Mouse (Mus musculus): ENCODE results near the gene Hspb8.
A peak's percentile ranks its signal among the peaks of the same experiment; 100 is the strongest.
"Not testable (repeated sequence)": the region's sequence is repeated elsewhere in the genome, so short reads cannot be mapped to it uniquely, and the experiment has no call there.

Gene Hspb8

DNA sequence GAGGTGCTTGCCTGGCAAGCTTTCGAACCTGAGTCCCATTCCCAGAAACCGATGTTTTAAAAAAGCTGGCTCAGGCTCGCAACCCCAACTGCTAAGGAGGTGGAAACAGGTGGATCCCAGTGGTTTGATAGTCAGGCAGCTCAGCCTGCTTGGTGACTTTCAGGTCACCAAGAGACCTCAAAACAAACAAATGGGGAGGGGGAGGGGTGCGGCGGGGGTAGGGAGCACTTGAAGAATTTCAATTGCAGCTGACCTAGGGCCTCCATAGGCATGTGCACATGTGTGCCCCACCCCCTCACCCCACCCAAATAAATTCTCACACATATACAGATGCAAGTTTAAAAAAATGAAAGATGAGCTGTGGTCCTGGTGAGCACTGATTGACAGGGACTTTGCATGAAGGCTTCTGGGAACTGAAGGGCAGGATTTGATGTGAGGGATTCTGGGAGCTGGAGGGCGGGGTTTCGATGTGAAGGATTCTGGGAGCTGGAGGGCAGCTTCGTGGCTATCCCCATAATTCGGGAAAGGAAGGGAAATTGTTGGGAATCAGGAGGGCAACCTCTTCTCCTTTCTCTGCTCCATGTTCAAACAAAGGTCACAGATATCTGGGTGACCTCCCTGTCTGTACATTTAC, 35.2 kb downstream of the Hspb8 start:
- DNase-seq: no peak

DNA sequence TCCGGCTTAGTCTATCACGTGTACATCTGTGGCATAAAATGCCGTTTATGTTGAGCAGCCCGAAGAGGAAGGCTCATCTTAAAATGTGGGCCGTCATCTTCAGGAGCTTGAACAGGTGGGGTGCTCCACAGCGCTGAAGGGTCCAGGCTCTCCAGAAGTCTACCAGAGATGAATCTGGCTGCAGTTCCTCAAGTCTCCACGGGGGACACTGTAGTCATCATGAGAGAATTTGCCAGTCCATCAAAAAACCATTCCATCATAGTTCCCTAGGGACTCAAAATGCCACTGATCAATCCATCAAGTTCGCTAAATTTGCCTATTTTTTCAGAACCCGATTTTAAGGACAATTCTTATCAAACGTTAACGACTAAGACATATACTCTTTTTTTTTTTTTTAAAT, 36.6 kb downstream of the Hspb8 start:
- DNase-seq: peak in 1 of 2 experiments; percentile 36

DNA sequence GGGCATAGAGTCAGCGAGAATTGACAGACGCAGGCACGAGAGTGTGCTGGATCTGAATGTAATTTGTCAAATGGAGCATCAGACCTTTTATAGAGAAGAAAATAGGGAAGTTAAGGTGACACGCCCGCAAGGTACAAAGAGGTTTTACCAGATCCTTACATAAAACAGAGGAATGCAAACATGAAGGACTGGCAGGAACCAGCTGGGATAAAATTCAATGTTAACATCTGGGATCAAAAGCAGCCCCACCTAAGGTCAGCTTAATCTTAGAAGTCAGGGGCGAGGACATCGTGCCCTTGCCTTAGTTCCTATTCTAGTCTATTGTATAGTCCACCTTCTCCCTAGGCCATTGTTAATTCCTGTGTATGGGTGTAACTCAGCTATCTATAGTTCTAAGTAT, 40.0 kb downstream of the Hspb8 start:
- DNase-seq: not testable (repeated sequence)

DNA sequence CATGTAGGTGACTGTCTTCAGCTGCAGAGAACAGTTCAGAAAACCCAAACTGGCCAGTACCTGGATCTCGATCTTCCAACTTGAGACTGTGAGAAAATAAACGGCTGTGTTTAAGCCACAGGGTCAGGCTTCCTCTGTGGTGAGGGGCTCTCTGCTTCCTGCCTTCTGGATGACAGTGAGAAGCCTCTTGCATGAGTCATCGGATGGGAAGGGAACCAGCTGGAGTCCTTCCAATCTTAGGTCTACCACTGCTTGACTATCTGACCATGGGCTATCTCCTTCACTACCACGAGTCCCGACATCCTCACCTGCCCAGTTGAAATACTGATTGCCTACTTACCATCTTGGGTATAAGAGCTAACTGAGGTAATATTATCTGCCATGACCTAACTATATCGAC, 40.9 kb downstream of the Hspb8 start:
- no peak for DNase-seq

DNA sequence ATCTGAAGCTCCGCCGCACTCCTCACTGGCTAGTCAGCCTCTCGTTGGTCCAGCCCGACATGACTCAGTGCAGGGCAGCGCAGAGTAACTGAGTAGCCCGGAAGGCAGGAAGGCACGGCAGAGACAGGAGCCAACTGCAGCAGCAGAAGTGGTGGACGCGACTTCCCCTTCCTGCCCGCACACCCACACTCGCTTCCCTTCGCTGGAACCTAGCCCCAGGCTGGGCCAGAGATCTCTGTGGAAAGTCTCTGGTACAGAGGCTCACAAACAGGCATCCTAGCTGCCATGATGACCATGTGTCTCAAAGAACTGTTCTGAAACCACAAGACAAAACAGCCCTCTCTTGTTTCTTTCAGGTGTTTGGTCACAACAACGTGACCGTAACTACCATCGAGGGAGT, 41.4 kb downstream of the Hspb8 start:
- no peak for DNase-seq

DNA sequence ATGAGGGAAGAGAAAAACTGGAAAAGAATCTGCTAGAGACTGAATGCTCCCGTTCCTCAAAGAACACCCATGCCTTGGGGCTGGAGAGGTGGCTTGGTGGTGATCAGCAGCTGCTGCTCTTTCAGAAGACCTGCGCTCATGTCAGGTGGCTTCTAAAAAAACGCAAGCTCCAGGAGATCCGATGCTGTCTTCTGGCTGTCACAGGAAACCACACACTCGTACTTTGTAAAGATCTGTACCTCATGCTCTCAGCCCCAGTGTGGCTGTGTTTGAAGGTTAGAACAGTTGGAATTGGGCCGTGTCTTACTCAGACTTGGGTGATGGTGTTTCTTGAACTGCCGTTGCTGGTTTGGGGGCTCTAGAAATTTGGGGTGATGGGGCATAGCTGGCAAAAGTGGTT, 42.3 kb downstream of the Hspb8 start:
- no peak for DNase-seq

DNA sequence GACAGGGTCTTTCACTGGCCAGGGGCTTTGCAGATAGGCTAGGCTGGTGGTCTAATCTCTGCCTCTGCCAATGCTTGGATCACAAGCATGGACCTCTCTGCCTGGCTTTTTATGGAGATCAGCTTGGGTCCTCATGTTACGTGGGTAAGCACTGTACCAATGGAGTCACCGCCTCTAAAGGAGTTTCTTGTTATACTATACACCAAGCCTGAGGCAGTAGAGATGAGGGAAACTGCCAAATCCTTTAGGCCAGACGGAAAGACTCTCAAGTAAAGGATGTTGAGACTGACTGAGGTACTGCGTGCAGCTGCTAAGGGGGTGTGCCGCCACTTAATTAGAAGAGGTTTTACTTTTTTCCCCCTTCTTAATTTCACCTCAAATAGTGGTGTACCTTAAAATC, 43.8 kb downstream of the Hspb8 start:
- no peak for DNase-seq

DNA sequence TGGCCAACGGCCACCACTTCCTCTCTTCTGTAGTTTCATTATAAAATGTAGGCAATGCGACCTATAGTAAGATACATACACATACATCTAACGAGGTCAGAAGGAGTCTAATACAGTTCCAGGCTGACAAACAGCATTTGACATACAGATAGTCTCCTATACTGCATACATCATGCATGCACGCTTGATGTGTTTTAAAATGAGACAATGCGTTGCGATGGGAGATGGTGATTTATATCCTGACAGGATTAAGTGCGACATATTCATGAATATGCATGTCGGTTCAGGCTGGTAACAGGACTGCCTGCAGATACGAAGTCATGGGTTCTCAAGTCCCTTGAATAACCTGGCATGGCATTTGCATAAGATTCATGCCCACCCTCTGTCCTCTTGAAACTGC, 54.7 kb downstream of the Hspb8 start:
- DNase-seq: no peak

DNA sequence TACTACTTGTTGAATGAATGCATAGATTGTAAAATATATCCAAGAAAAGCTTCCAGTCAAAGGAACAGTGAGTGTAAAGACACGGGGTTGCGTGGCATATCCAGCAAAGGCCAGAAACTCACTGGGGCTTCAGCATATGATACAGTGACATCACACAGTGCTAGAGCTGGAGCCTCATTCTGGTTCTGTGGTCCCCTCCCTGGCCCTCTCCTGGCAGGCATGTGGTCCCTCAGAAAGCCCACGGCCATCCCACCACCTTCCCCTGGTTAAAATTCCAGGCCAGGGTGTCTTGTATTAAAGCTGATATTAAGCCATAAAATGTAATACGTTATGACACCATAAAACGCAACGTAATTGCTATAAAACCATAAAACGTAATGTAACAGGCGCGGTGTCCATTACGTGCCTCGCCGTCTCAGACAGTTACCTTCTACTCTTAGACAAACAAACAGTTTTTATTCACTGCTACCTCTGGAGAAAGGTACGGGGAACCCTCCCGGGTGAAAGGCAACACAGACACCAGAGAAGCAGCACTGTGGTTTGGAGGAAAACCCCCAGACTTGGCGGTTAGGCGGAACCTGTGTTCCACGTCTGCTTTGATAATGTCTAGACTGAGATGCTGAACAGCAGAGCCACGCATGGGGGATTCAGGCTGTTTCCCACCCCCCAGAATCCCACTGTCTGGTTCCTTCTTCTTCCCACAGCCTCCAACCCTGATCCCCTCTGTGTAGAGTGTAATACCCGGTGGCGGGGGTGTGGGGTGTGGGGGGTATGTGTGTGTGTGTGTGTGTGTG, 55.6 kb downstream of the Hspb8 start:
- no peak for DNase-seq

DNA sequence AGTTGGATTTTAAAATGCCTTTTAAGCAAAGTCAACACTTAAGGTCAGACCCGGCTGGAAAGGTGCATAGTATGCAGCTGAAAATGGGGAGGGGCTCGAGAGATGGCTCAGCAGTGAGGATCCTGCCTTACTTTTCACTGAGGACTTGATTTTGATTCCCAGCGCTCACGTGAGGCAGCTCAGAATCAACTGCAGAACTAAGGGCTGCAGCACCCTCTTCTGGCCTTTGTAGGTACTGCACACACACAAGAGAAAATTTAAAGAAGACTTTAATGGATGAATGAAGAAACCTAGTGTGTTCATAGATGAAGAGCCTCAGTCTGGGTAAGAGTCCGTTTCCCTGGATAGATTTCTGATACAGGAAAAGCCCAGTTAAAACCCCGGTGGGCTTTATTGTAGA, 61.3 kb downstream of the Hspb8 start:
- no peak for DNase-seq

DNA sequence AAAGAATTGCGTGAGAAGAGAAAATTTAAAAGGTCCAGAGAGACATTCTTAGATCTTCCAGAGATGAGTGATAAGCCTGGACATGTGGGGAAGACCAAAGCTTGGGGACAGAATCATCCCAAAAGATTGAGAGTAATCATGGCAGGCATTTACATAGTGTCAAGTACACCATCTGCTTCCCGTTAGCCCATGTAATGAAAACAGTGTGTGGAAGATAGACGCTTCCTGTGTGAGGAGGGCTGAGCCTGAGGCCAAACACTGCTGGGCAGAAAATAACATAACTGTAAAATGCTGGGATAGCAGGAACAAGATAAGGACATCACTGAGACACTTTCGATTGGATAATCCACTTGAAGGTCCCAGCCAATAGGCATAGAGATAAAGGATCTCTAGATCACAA, 61.9 kb downstream of the Hspb8 start:
- no peak for DNase-seq
